Mouse (Mus musculus) olfactory bulb, adult 2 months (tissue): ENCODE measurements around the gene Pitpnb. TPM values are rescaled to one million over a fixed set of nuclear protein-coding genes. Genes with fewer than 3 reads are reported as not detected.

ENCODE experiments used
- H3K27ac ChIP-seq: fragments of 200-500 bp; 2 replicates; pipeline ENCODE4 v1.5.1; 2012; ENCODE audit warnings: low read depth, low read length; ENCODE audit not compliant: insufficient read depth
- H3K4me1 ChIP-seq: fragments of 200-500 bp; 2 replicates; pipeline ENCODE4 v1.6.1; 2012; ENCODE audit warnings: low read length; ENCODE audit not compliant: control insufficient read depth, insufficient read depth
- H3K4me3 ChIP-seq: fragments of 200-500 bp; 2 replicates; pipeline ENCODE4 v1.5.1; 2012; ENCODE audit warnings: mild to moderate bottlenecking, low read depth, low read length, moderate library complexity; ENCODE audit not compliant: insufficient read depth
- CTCF ChIP-seq: fragments of 200-500 bp; IDR thresholded peaks from 2 replicates; pipeline ENCODE4 v1.5.1; 2012; ENCODE audit warnings: low read depth, mild to moderate bottlenecking, low read length, moderate library complexity; ENCODE audit not compliant: insufficient read depth
- POLR2A ChIP-seq: fragments of 200-500 bp; IDR thresholded peaks from 2 replicates; pipeline ENCODE4 v1.6.1; 2012; ENCODE audit warnings: mild to moderate bottlenecking, low read depth, low read length, moderate library complexity; ENCODE audit not compliant: insufficient read depth
- WGBS: fragments of 180-500 bp; shearing (Covaris S2); methylation state at CpG from one replicate; pipeline ENCODE4 v1.1.7; 2018; 5-methylcytosine and 5-hydroxymethylcytosine counted together
- polyA plus RNA-seq: library from polyadenylated mRNA; stranded (reverse); fragments of >200 nt; gene quantifications from 2 replicates; pipeline ENCODE4 v1.2.4, GENCODE M21; 2012; ENCODE audit warnings: low replicate concordance; ENCODE audit not compliant: missing spikeins, insufficient read depth, insufficient read length

The Pitpnb gene
- polyA plus RNA-seq, 1 experiment: not detected

GRCm38 (mm10) chr5:111422058-111422800 lies 91.7 kb downstream of the Pitpnb start:
- no peak for TF ChIP-seq POLR2A
- no peak for TF ChIP-seq CTCF
- H3K4me1 ChIP-seq: peaks cover 30% of the 10 kb centered on the region

GRCm38 (mm10) chr5:111423011-111423410 lies 92.4 kb downstream of the Pitpnb start:
- WGBS: 69% methylated on average over 10 of the region's 10 CpGs
- Histone ChIP-seq H3K27ac (no peak overlapping the region), H3K4me1 (peaks cover 24% of the 10 kb centered on the region), H3K4me3 (no peak overlapping the region)
- TF ChIP-seq CTCF: no peak
- TF ChIP-seq POLR2A: no peak

More at GRCm38 (mm10) chr5:111422058-111422800, 91.7 kb downstream of the Pitpnb start:
- 63% methylated on average over 8 of the region's 8 CpGs for WGBS
- H3K27ac ChIP-seq: no peak overlapping the region
- no peak overlapping the region for H3K4me3 ChIP-seq

- WGBS: 69% methylated on average over 4 of the region's 4 CpGs
- H3K4me3 ChIP-seq: no peak overlapping the region
- H3K27ac ChIP-seq: no peak overlapping the region
- TF ChIP-seq POLR2A: no peak
- no peak for TF ChIP-seq CTCF
- H3K4me1 ChIP-seq: peaks cover 18% of the 10 kb centered on the region
Measured at GRCm38 (mm10) chr5:111423616-111424015, 93.1 kb downstream of the Pitpnb start.

GRCm38 (mm10) chr5:111425813-111426212 lies 95.2 kb downstream of the Pitpnb start:
- WGBS: 75% methylated on average over 9 of the region's 9 CpGs
- Histone ChIP-seq H3K27ac (no peak overlapping the region), H3K4me1 (peaks cover 4% of the 10 kb centered on the region; the same call in 1 of the 2 replicates), H3K4me3 (no peak overlapping the region)
- TF ChIP-seq CTCF (no peak), POLR2A (no peak)

- no peak overlapping the region for H3K27ac ChIP-seq
- WGBS: 68% methylated on average over 5 of the region's 5 CpGs
- no peak for TF ChIP-seq POLR2A
- TF ChIP-seq CTCF: no peak
- H3K4me1 ChIP-seq: peaks cover 4% of the 10 kb centered on the region; the same call in 1 of the 2 replicates
- no peak overlapping the region for H3K4me3 ChIP-seq
Measured at GRCm38 (mm10) chr5:111426249-111426648, 95.7 kb downstream of the Pitpnb start.

- H3K4me3 ChIP-seq: no peak overlapping the region
- WGBS: 90% methylated on average over 6 of the region's 6 CpGs
- H3K27ac ChIP-seq: 0 out of 2 replicates have a peak overlapping the region, but pooled peaks have one; percentile 12
- TF ChIP-seq CTCF (no peak), POLR2A (no peak)
- peaks cover 14% of the 10 kb centered on the region for H3K4me1 ChIP-seq
Measured at GRCm38 (mm10) chr5:111428882-111429281, 98.3 kb downstream of the Pitpnb start.

GRCm38 (mm10) chr5:111429726-111430125 lies 99.2 kb downstream of the Pitpnb start:
- H3K4me3 ChIP-seq: no peak overlapping the region
- H3K27ac ChIP-seq: no peak overlapping the region
- peaks cover 17% of the 10 kb centered on the region for H3K4me1 ChIP-seq
- no peak for TF ChIP-seq POLR2A
- no peak for TF ChIP-seq CTCF
- WGBS: 50% methylated on average over 7 of the region's 7 CpGs

GRCm38 (mm10) chr5:111431007-111431730 lies 100.6 kb downstream of the Pitpnb start:
- 63% methylated on average over 11 of the region's 11 CpGs for WGBS
- Histone ChIP-seq H3K4me1 (peaks cover 22% of the 10 kb centered on the region), H3K27ac (no peak overlapping the region), H3K4me3 (no peak overlapping the region)
- no peak for TF ChIP-seq CTCF
- TF ChIP-seq POLR2A: no peak

- Histone ChIP-seq H3K4me1 (peaks cover 37% of the 10 kb centered on the region), H3K4me3 (no peak overlapping the region), H3K27ac (no peak overlapping the region)
- TF ChIP-seq CTCF: no peak
- no peak for TF ChIP-seq POLR2A
- WGBS: 76% methylated on average over 5 of the region's 5 CpGs
Measured at GRCm38 (mm10) chr5:111432842-111433241, 102.3 kb downstream of the Pitpnb start.
